Mouse (Mus musculus) liver, embryonic 14.5 days (tissue): ENCODE results near the gene Coq5. TPM values are rescaled to one million over a fixed set of nuclear protein-coding genes. Genes with fewer than 3 reads are reported as not detected.

ENCODE experiments used
- ATAC-seq: fragments of 200-750 bp; cut with Nextera tagmentation; 2 replicates; pipeline ENCODE4 v1.8.0; 2017; ENCODE audit warnings: moderate number of reproducible peaks, mild to moderate bottlenecking, moderate library complexity; ENCODE audit not compliant: insufficient read depth
- DNase-seq, 3 experiments: peaks; one replicate each; pipeline ENCODE4 v3.0.0-alpha.2; 2012 to 2013; ENCODE audit warnings: low read depth in 3 of 3, low spot score in 3 of 3
- H3K27ac ChIP-seq: fragments of 300-500 bp; sonication (generic); 2 replicates; pipeline ENCODE4 v1.5.1; 2014; ENCODE audit warnings: moderate library complexity, mild to moderate bottlenecking, control low read depth, inconsistent platforms
- H3K27me3 ChIP-seq: fragments of 300-500 bp; sonication (generic); 2 replicates; pipeline ENCODE4 v1.6.1; 2014; ENCODE audit warnings: mild to moderate bottlenecking, low read length, moderate library complexity; ENCODE audit not compliant: control insufficient read depth, insufficient read depth
- H3K36me3 ChIP-seq: fragments of 300-500 bp; sonication (generic); replicated peaks from 2 replicates; pipeline ENCODE4 v1.6.1; 2014; ENCODE audit warnings: low read depth; ENCODE audit not compliant: control insufficient read depth, insufficient read depth
- H3K4me1 ChIP-seq, 2 experiments: fragments of 200-500 bp in 1 of 2; fragments of 300-500 bp in 1 of 2; sonication (generic) in 1 of 2; replicated peaks; 2 replicates each; pipeline ENCODE4 v1.6.1; 2012 to 2014; ENCODE audit warnings: antibody characterized with exemption in 1 of 2, inconsistent platforms in 1 of 2, low read length in 1 of 2; ENCODE audit not compliant: control insufficient read depth in 2 of 2, insufficient read depth in 2 of 2
- H3K4me2 ChIP-seq: fragments of 300-500 bp; sonication (generic); 2 replicates; pipeline ENCODE4 v1.6.1; 2014; ENCODE audit warnings: low read depth, mild to moderate bottlenecking, control low read depth, moderate library complexity
- H3K4me3 ChIP-seq, 2 experiments: fragments of 200-500 bp in 1 of 2; fragments of 300-500 bp in 1 of 2; sonication (generic) in 1 of 2; 2 replicates each; pipeline ENCODE4 v1.5.1; 2012 to 2014; ENCODE audit warnings: low read depth in 2 of 2, low read length in 2 of 2, mild to moderate bottlenecking in 2 of 2, control low read depth in 1 of 2, inconsistent platforms in 1 of 2, moderate library complexity in 1 of 2; ENCODE audit not compliant: insufficient read depth in 1 of 2
- H3K9ac ChIP-seq: fragments of 300-500 bp; sonication (generic); replicated peaks from 2 replicates; pipeline ENCODE4 v1.6.1; 2014; ENCODE audit warnings: mild to moderate bottlenecking, control low read depth, moderate library complexity
- H3K9me3 ChIP-seq: fragments of 300-500 bp; sonication (generic); 2 replicates; pipeline ENCODE4 v1.6.1; 2016; ENCODE audit warnings: low read length, mixed read lengths; ENCODE audit not compliant: control insufficient read depth
- CTCF ChIP-seq: IDR thresholded peaks from 2 replicates; pipeline ENCODE4 v1.5.1; 2016; ENCODE audit warnings: antibody characterized with exemption, low read depth, control low read depth
- EP300 ChIP-seq: IDR thresholded peaks from 2 replicates; pipeline ENCODE4 v1.6.1; 2016; ENCODE audit warnings: antibody characterized with exemption, low read depth
- WGBS: fragments of 180-500 bp; shearing (Covaris S2); extraction: QIAGEN DNeasy Blood & Tissue Kit; methylation state at CpG from one replicate; pipeline ENCODE4 v1.1.7; 2014; ENCODE audit not compliant: insufficient replicate concordance; 5-methylcytosine and 5-hydroxymethylcytosine counted together
- polyA plus RNA-seq, 2 experiments: library from polyadenylated mRNA; depleted of rRNA in 1 of 2; stranded (reverse) in 1 of 2; unstranded in 1 of 2; fragments of >200 nt; fragmentation: Nextera tagmentation in 1 of 2; extraction: Ambion mirVana in 1 of 2; gene quantifications; 2 replicates each; pipeline versions ENCODE4 v1.2.1 to v1.2.3; 2012 to 2014

Coq5 gene
- polyA plus RNA-seq, 2 experiments: 10.3 to 28.4 TPM

GRCm38 (mm10) chr5:115274771-115275170, 4.7 kb upstream of the Coq5 start:
- peaks cover 17 to 29% of the 10 kb centered on the region in 2 experiments for H3K4me1 ChIP-seq
- no peak for DNase-seq

GRCm38 (mm10) chr5:115275998-115276397, 3.5 kb upstream of the Coq5 start:
- H3K36me3 ChIP-seq: peaks cover 2% of the 10 kb centered on the region
- 62% methylated on average over 14 of the region's 14 CpGs for WGBS
- H3K27me3 ChIP-seq: no peaks in the 10 kb centered on the region
- H3K9ac ChIP-seq: no peak overlapping the region
- DNase-seq (no peak), ATAC-seq (no peak)
- H3K4me1 ChIP-seq: peaks cover 10 to 24% of the 10 kb centered on the region in 2 experiments
- H3K4me3 ChIP-seq: no peak overlapping the region
- no peaks in the 10 kb centered on the region for H3K9me3 ChIP-seq
- H3K4me2 ChIP-seq: no peak overlapping the region
- TF ChIP-seq CTCF (peak; percentile 88), EP300 (no peak)
- no peak overlapping the region for H3K27ac ChIP-seq

More at GRCm38 (mm10) chr5:115274771-115275170, 4.7 kb upstream of the Coq5 start:
- no peaks in the 10 kb centered on the region for H3K9me3 ChIP-seq
- no peak for TF ChIP-seq CTCF
- TF ChIP-seq EP300: no peak
- no peaks in the 10 kb centered on the region for H3K27me3 ChIP-seq
- no peak overlapping the region for H3K27ac ChIP-seq
- WGBS: 80% methylated on average over 1 of the region's 1 CpGs
- H3K4me2 ChIP-seq: no peak overlapping the region
- H3K9ac ChIP-seq: no peak overlapping the region
- no peak for ATAC-seq
- H3K4me3 ChIP-seq: no peak overlapping the region
- H3K36me3 ChIP-seq: peaks cover 15% of the 10 kb centered on the region

- Histone ChIP-seq H3K4me2 (no peak overlapping the region), H3K4me1 (peaks cover 10 to 22% of the 10 kb centered on the region in 2 experiments), H3K36me3 (no peaks in the 10 kb centered on the region), H3K27me3 (no peaks in the 10 kb centered on the region), H3K27ac (no peak overlapping the region), H3K9me3 (no peaks in the 10 kb centered on the region), H3K4me3 (no peak overlapping the region), H3K9ac (no peak overlapping the region)
- ATAC-seq (no peak), DNase-seq (no peak)
- no peak for TF ChIP-seq EP300
- TF ChIP-seq CTCF: no peak
- WGBS: 77% methylated on average over 1 of the region's 1 CpGs
These were observed 1.4 kb upstream of the Coq5 start for GRCm38 (mm10) chr5:115278053-115278452.

- H3K27me3 ChIP-seq: no peaks in the 10 kb centered on the region
These were observed 681 bp upstream of the Coq5 start for GRCm38 (mm10) chr5:115278785-115279184.

GRCm38 (mm10) chr5:115280050-115280687, 703 bp downstream of the Coq5 start:
- ATAC-seq: peak; percentile 24
- Histone ChIP-seq H3K27ac (peak overlapping the region; percentile 9), H3K9me3 (no peaks in the 10 kb centered on the region), H3K4me3 (peak overlapping the region; percentile 66 to 96), H3K9ac (peak overlapping the region; percentile 56), H3K4me2 (peak overlapping the region; percentile 87), H3K27me3 (no peaks in the 10 kb centered on the region), H3K4me1 (peaks cover 6 to 13% of the 10 kb centered on the region in 2 experiments), H3K36me3 (peaks cover 9% of the 10 kb centered on the region)
- no peak for DNase-seq
- TF ChIP-seq EP300 (no peak), CTCF (no peak)
- 3% methylated on average over 17 of the region's 17 CpGs for WGBS

More at GRCm38 (mm10) chr5:115278785-115279184, 681 bp upstream of the Coq5 start:
- no peak for DNase-seq
- no peak overlapping the region for H3K4me2 ChIP-seq
- no peak for ATAC-seq
- peaks cover 6 to 16% of the 10 kb centered on the region in 2 experiments for H3K4me1 ChIP-seq
- H3K4me3 ChIP-seq: no peak overlapping the region
- TF ChIP-seq EP300 (no peak), CTCF (no peak)
- H3K9ac ChIP-seq: no peak overlapping the region
- H3K27ac ChIP-seq: no peak overlapping the region
- no peaks in the 10 kb centered on the region for H3K9me3 ChIP-seq
- no peaks in the 10 kb centered on the region; the same call in 1 of the 2 replicates for H3K36me3 ChIP-seq
- 68% methylated on average over 2 of the region's 2 CpGs for WGBS
